Mouse (Mus musculus): ENCODE results near the gene Mtrex. TPM values are rescaled to one million over a fixed set of nuclear protein-coding genes. Genes with fewer than 3 reads are reported as not detected.

Mtrex gene
- polyA plus RNA-seq, 1 experiment from 2014 or later, result 57.3 TPM

- Histone ChIP-seq H3K9ac (ENCODE audit: low read depth, low read length) (no peak overlapping the region), H3K36me3 (ENCODE audit: control insufficient read depth, insufficient read depth, low read length) (peaks cover 15% of the 10 kb centered on the region; the same call in 1 of the 2 replicates), H3K4me2 (ENCODE audit: low read length) (no peak overlapping the region), H3K9me3 (replicated peaks; ENCODE audit: control insufficient read depth, low read length, poor library complexity, severe bottlenecking) (no peaks in the 10 kb centered on the region), H3K4me3 (ENCODE audit: low read depth, low read length) (no peak overlapping the region), H3K27ac (ENCODE audit: low read length) (no peak overlapping the region), H3K27me3 (ENCODE audit: control insufficient read depth, insufficient read depth, low read depth, low read length) (no peaks in the 10 kb centered on the region), H3K4me1 (ENCODE audit: control insufficient read depth, insufficient read depth, low read length) (no peaks in the 10 kb centered on the region)
- WGBS, result 94% methylated on average over 9 of the region's 9 CpGs
- ATAC-seq, result no peak
These were observed 66.3 kb downstream of the Mtrex start for GRCm38 (mm10) chr13:112860911-112861310.

GRCm38 (mm10) chr13:112860370-112860769, 66.8 kb downstream of the Mtrex start:
- H3K9me3 ChIP-seq (replicated peaks; ENCODE audit: control insufficient read depth, low read length, poor library complexity, severe bottlenecking), result no peaks in the 10 kb centered on the region
- H3K27me3 ChIP-seq (ENCODE audit: control insufficient read depth, insufficient read depth, low read depth, low read length), result no peaks in the 10 kb centered on the region
- H3K4me1 ChIP-seq (ENCODE audit: control insufficient read depth, insufficient read depth, low read length), result no peaks in the 10 kb centered on the region
- peaks cover 14% of the 10 kb centered on the region; the same call in 1 of the 2 replicates for H3K36me3 ChIP-seq (ENCODE audit: control insufficient read depth, insufficient read depth, low read length)
- ATAC-seq, result no peak
- no peak overlapping the region for H3K4me2 ChIP-seq (ENCODE audit: low read length)
- no peak overlapping the region for H3K27ac ChIP-seq (ENCODE audit: low read length)
- WGBS, result 92% methylated on average over 2 of the region's 2 CpGs
- H3K4me3 ChIP-seq (ENCODE audit: low read depth, low read length), result no peak overlapping the region
- H3K9ac ChIP-seq (ENCODE audit: low read depth, low read length), result no peak overlapping the region

GRCm38 (mm10) chr13:112859574-112860134, 67.5 kb downstream of the Mtrex start:
- 93% methylated on average over 21 of the region's 21 CpGs for WGBS
- H3K4me2 ChIP-seq (ENCODE audit: low read length), result no peak overlapping the region
- no peaks in the 10 kb centered on the region for H3K4me1 ChIP-seq (ENCODE audit: control insufficient read depth, insufficient read depth, low read length)
- H3K27ac ChIP-seq (ENCODE audit: low read length), result no peak overlapping the region
- peaks cover 13% of the 10 kb centered on the region; the same call in 1 of the 2 replicates for H3K36me3 ChIP-seq (ENCODE audit: control insufficient read depth, insufficient read depth, low read length)
- H3K9me3 ChIP-seq (replicated peaks; ENCODE audit: control insufficient read depth, low read length, poor library complexity, severe bottlenecking), result no peaks in the 10 kb centered on the region
- H3K9ac ChIP-seq (ENCODE audit: low read depth, low read length), result no peak overlapping the region
- H3K4me3 ChIP-seq (ENCODE audit: low read depth, low read length), result no peak overlapping the region
- H3K27me3 ChIP-seq (ENCODE audit: control insufficient read depth, insufficient read depth, low read depth, low read length), result no peaks in the 10 kb centered on the region
- no peak for ATAC-seq

GRCm38 (mm10) chr13:112857921-112858320, 69.3 kb downstream of the Mtrex start:
- ATAC-seq, result no peak
- no peak overlapping the region for H3K4me2 ChIP-seq (ENCODE audit: low read length)
- 58% methylated on average over 7 of the region's 7 CpGs for whole genome bisulfite sequencing

GRCm38 (mm10) chr13:112854402-112854801, 72.8 kb downstream of the Mtrex start:
- no peak overlapping the region for H3K9ac ChIP-seq (ENCODE audit: low read depth, low read length)
- 0 out of 2 replicates have a peak, but pooled peaks cover 2% of the 10 kb centered on the region for H3K36me3 ChIP-seq (ENCODE audit: control insufficient read depth, insufficient read depth, low read length)
- 56% methylated on average over 6 of the region's 6 CpGs for WGBS
- no peak overlapping the region for H3K4me3 ChIP-seq (ENCODE audit: low read depth, low read length)
- H3K4me1 ChIP-seq (ENCODE audit: control insufficient read depth, insufficient read depth, low read length), result no peaks in the 10 kb centered on the region
- no peak overlapping the region for H3K4me2 ChIP-seq (ENCODE audit: low read length)
- H3K9me3 ChIP-seq (replicated peaks; ENCODE audit: control insufficient read depth, low read length, poor library complexity, severe bottlenecking), result no peaks in the 10 kb centered on the region
- no peak overlapping the region for H3K27ac ChIP-seq (ENCODE audit: low read length)
- no peak for ATAC-seq
- no peaks in the 10 kb centered on the region for H3K27me3 ChIP-seq (ENCODE audit: control insufficient read depth, insufficient read depth, low read depth, low read length)

More at GRCm38 (mm10) chr13:112857921-112858320, 69.3 kb downstream of the Mtrex start:
- Histone ChIP-seq H3K9me3 (replicated peaks; ENCODE audit: control insufficient read depth, low read length, poor library complexity, severe bottlenecking) (no peaks in the 10 kb centered on the region), H3K27me3 (ENCODE audit: control insufficient read depth, insufficient read depth, low read depth, low read length) (no peaks in the 10 kb centered on the region), H3K9ac (ENCODE audit: low read depth, low read length) (no peak overlapping the region), H3K36me3 (ENCODE audit: control insufficient read depth, insufficient read depth, low read length) (peaks cover 11% of the 10 kb centered on the region; the same call in 1 of the 2 replicates), H3K27ac (ENCODE audit: low read length) (no peak overlapping the region), H3K4me3 (ENCODE audit: low read depth, low read length) (no peak overlapping the region), H3K4me1 (ENCODE audit: control insufficient read depth, insufficient read depth, low read length) (no peaks in the 10 kb centered on the region)

- Histone ChIP-seq H3K4me2 (ENCODE audit: low read length) (no peak overlapping the region), H3K9ac (ENCODE audit: low read depth, low read length) (no peak overlapping the region), H3K4me1 (ENCODE audit: control insufficient read depth, insufficient read depth, low read length) (no peaks in the 10 kb centered on the region), H3K27me3 (ENCODE audit: control insufficient read depth, insufficient read depth, low read depth, low read length) (no peaks in the 10 kb centered on the region), H3K27ac (ENCODE audit: low read length) (no peak overlapping the region), H3K4me3 (ENCODE audit: low read depth, low read length) (no peak overlapping the region), H3K9me3 (replicated peaks; ENCODE audit: control insufficient read depth, low read length, poor library complexity, severe bottlenecking) (no peaks in the 10 kb centered on the region), H3K36me3 (ENCODE audit: control insufficient read depth, insufficient read depth, low read length) (0 out of 2 replicates have a peak, but pooled peaks cover 2% of the 10 kb centered on the region)
- ATAC-seq, result no peak
- WGBS, result 37% methylated on average over 17 of the region's 17 CpGs
These were observed 73.4 kb downstream of the Mtrex start for GRCm38 (mm10) chr13:112853710-112854316.

- H3K9me3 ChIP-seq (replicated peaks; ENCODE audit: control insufficient read depth, low read length, poor library complexity, severe bottlenecking), result no peaks in the 10 kb centered on the region; the same call in 1 of the 2 replicates
- no peak overlapping the region for H3K4me2 ChIP-seq (ENCODE audit: low read length)
- no peaks in the 10 kb centered on the region for H3K4me1 ChIP-seq (ENCODE audit: control insufficient read depth, insufficient read depth, low read length)
- no peak overlapping the region for H3K9ac ChIP-seq (ENCODE audit: low read depth, low read length)
- 94% methylated on average over 3 of the region's 3 CpGs for WGBS
- H3K27ac ChIP-seq (ENCODE audit: low read length), result no peak overlapping the region
- no peak overlapping the region for H3K4me3 ChIP-seq (ENCODE audit: low read depth, low read length)
- no peaks in the 10 kb centered on the region for H3K27me3 ChIP-seq (ENCODE audit: control insufficient read depth, insufficient read depth, low read depth, low read length)
- ATAC-seq, result no peak
- peaks cover 8% of the 10 kb centered on the region; the same call in 1 of the 2 replicates for H3K36me3 ChIP-seq (ENCODE audit: control insufficient read depth, insufficient read depth, low read length)
These were observed 81.3 kb downstream of the Mtrex start for GRCm38 (mm10) chr13:112845931-112846330.

- H3K27ac ChIP-seq (ENCODE audit: low read length), result no peak overlapping the region
- no peak overlapping the region for H3K4me3 ChIP-seq (ENCODE audit: low read depth, low read length)
- no peaks in the 10 kb centered on the region for H3K4me1 ChIP-seq (ENCODE audit: control insufficient read depth, insufficient read depth, low read length)
- 89% methylated on average over 16 of the region's 16 CpGs for WGBS
- no peak overlapping the region for H3K9ac ChIP-seq (ENCODE audit: low read depth, low read length)
- H3K36me3 ChIP-seq (ENCODE audit: control insufficient read depth, insufficient read depth, low read length), result peaks cover 8% of the 10 kb centered on the region; the same call in 1 of the 2 replicates
- H3K27me3 ChIP-seq (ENCODE audit: control insufficient read depth, insufficient read depth, low read depth, low read length), result no peaks in the 10 kb centered on the region
- H3K9me3 ChIP-seq (replicated peaks; ENCODE audit: control insufficient read depth, low read length, poor library complexity, severe bottlenecking), result no peaks in the 10 kb centered on the region; the same call in 1 of the 2 replicates
- ATAC-seq, result no peak
- no peak overlapping the region for H3K4me2 ChIP-seq (ENCODE audit: low read length)
These were observed 86.7 kb downstream of the Mtrex start for GRCm38 (mm10) chr13:112840241-112841087.

All from midbrain, embryonic 16.5 days (tissue).